Mouse (Mus musculus) erythroblast, embryonic 14.5 days (primary cell): Measurements from ENCODE around the gene Mindy1.

Source experiments
- GATA1 ChIP-seq: IDR thresholded peaks from 2 replicates; pipeline ENCODE4 v1.6.1; 2012; ENCODE audit warnings: low read length, inconsistent platforms, mixed read lengths
- TAL1 ChIP-seq: IDR thresholded peaks from 3 replicates; pipeline ENCODE4 v1.6.1; 2012; ENCODE audit warnings: low read length, inconsistent platforms, mixed read lengths

- TF ChIP-seq TAL1 (no peak), GATA1 (no peak)
Observed at GRCm38 (mm10) chr3:95317414-95318080, 36.4 kb downstream of the Mindy1 start.
